Mouse (Mus musculus) CH12F3 (cell line): ENCODE measurements around the gene Cdc27.
"Not testable (repeated sequence)": the region's sequence is repeated elsewhere in the genome, so short reads cannot be mapped to it uniquely, and the experiment has no call there.

Source experiments
- in situ Hi-C: fragments of 300-500 bp; cut with MboI; formaldehyde crosslinking; loops from 2 replicates; pipeline ENCODE4 v1.14.3; 2020; ENCODE audit warnings: low sequenced_read_pairs

Cdc27 gene

DNA sequence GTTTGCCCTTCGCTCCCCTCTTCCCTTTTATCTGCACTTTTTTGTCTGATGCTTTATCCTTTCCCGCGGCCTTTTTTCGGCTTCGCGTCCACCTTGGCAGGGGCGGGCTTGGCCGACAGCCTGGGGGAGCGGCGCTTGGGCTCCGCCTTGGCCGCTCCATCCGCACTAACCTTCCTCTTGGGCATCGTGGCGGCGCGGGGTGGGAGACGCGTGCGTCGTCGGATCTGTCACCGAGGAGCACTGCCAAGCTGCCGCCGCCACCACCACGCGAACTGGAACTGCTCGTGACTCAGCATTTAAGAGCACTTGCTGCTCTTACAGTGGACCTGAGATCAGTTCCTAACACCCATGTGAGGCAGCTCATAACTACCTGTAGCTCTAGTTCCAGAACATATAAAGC lies 21.0 kb upstream of the Cdc27 start:
- in situ Hi-C loops: not testable (repeated sequence)

DNA sequence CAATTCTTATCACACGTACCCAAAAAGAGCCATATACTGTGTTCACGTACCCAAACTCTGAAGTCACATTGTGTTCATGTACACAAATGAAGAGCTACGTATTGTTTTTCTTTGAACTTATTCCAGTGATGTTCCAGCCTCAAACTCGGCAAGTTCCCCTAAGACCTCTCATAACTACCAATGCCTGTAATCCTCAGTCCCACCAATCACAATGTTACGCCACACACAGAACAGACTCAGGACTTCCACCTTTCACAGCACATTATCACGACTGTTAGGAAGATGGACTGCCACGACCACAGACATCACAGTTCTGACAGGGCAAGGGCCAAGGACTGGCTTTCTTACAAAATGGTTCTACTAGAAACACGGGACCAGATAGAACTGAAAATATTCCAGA lies 20.1 kb upstream of the Cdc27 start:
- in situ Hi-C loops: not testable (repeated sequence)

DNA sequence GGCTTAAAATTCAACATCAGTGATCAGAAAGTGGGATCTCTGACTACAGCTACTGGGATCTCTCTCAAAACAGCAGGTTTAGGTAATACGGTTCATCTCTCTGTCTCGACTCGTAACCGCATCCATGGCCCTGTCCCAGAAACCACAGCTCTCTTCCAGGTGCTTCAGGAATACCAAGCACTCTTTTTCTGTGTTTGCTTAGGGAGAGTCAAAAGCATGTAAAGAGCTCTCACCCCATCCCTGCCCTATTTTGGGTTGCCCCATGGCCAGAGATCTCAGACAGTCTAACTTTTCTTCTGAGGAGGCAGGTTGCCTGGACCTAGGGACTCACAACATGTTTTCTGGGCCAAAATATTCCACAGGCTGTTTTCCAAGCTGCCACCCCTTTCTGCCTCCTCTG lies 17.9 kb upstream of the Cdc27 start:
- in situ Hi-C loops: no loop called here

DNA sequence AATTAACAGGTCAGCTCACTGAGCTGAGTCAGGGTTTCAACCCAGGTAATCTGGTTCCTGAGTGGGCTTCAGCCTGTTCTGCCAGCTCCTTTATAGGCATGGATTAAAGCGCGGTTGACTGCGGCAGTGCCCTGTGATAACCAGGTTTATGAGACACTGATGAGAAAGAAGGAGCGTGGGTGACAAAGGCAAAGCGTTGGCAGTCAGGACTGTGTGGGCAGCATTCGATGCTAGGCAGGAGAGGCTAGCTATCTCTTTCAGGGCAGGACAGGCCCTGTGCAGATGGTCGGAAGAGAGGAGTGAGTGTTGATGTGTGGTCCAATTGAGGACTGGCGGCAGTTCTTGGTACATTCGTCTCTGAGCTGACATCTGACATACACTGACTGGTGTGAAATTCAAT lies 17.3 kb upstream of the Cdc27 start:
- in situ Hi-C loops: no loop called here

DNA sequence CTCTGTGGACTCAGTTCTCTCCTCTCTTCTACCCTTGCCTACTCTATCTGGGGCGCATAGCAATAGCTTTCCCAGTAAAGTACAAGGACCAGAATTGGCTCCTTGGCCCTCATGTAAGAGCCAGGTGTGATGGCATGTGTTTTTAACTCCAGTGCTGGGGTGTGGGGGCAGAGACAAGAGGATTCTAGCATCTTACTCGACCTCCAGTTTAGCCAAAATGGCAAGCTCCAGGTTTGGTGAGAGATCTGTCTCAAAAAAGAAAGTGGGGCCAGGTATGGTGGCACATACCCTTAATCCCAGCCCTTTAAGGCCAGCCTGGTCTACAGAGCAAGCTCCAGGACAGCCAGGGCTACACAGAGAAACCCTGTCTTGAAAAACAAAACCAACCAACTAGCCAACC lies 16.4 kb upstream of the Cdc27 start:
- in situ Hi-C loops: no loop called here

DNA sequence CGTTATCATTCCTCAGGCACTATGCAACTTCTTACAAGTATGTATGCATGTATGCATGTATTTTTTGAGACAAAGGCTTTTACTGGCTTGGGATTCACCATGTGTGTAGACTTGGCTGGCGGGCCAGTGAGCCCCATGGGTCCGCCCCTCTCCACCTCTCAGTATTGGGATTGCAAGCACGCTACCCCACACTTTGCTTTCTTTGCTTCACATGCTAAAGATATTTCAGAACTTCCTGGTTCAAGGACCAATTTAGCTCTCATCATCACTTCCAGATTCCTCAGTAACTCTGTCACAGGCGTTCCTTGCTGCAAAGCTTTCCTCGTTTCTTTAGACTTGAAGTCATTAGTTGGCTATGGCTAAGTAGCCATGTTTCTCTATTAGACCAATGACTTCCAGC lies 15.7 kb upstream of the Cdc27 start:
- in situ Hi-C loops: no loop called here

DNA sequence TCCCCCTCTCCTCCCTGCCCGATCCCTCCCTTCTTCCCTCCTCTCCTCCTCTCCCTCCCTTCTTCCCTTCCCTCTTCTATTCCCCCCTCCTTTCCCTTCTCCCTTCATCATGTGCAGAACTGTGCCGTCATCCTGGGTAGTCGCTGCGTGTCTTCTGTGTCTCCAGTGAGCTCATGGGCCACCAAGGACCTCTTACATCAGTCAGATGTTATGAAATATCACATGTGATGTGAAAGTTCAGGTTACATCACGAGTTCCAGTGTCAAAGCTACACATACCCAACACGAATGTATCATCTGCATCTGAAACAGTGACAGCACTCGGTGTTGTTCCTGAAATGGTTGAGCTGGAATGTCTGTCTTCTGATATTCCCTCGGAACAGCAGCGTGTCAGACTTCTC lies 14.8 kb upstream of the Cdc27 start:
- in situ Hi-C loops: no loop called here

DNA sequence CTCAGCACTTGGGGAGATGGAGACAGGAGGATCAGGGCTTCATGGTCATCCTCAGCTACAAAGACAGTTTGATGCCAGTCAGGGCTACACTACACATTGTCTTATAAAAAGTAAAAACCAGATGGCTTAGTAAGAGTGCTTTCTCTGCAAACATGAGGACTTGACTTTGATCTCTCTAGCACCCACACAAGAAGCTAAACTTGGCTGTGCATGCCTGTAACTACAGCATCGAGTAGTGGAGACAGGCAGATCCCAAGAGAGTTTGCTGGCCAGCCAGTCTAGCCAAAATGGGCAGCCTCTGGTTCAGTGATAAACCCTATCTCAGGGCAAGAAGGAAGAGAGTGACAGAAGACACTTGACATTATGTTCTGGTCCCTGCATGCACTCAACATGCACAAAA lies 13.1 kb upstream of the Cdc27 start:
- in situ Hi-C loops: no loop called here

DNA sequence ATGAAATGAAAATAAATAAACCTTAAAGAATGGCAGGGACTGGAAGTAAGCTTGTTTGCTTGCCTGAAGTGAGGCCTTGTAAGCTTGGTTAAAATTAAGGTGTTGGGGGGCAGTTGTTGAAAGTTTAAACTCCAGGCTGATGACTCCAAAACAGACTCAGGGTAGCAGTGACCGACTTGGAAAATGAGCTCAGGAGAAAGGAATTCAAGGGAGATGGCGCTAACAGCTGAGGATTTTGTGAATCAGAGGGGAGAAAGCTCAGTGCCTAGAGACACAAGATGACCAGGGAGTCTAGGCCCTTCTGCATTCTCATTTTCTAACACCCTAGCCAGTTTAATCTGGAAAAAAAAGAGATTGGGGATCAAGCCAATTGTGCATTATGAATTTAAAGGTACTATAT lies 10.6 kb upstream of the Cdc27 start:
- in situ Hi-C loops: no loop called here

DNA sequence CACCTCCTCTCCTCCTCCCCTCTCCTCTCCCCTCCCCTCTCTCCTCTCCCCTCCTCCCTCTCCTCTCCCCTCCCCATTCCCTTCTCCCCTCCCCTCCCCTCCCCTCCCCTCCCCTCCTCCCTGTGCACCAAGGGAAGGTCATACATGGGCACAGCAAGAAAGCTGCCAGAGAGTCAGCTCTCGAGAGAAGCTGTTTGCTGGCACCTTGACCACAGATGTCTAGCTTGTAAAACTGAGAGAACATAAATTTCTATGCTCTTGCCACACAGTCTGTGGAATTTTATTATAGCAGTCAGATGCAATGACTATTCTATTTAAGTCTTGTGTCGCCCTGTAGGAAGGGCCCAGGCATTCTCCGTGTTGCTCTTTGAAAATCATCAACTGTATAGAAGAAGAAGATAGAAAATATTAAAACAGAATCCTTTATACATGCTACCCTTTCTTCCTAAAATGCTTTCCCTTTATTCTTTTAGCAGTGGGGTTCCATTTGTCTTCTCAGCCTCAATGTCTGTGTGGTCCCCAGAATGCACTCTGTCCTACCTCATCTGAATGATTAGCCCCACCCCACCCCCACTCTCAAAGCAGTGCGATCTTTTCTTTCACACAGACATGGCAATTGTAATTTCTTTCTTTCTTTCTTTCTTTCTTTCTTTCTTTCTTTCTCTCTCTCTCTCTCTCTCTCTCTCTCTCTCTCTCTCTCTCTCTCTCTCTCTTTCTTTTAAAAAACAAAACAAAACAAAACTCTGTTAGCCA lies 8.4 kb upstream of the Cdc27 start:
- in situ Hi-C loops: no loop called here

DNA sequence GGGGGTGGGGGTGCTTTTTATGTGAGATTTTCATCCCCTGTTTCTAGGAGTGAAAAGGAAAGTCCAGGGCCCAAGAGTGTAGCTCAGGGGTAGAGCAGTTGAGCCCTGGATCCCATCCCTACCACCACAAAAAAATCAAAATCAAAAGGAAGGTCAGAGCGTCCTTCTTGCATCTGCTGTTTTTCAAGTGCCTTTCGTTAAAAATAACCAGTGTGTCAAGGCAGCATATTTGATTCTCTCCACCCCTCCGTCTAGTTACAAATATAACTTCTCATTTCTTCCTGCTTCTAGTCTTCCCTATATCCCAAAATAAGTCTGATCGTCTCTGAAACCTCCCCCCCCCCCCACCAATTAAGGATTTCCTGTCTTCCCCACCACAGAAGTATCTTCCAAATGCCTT lies 7.6 kb upstream of the Cdc27 start:
- in situ Hi-C loops: no loop called here

DNA sequence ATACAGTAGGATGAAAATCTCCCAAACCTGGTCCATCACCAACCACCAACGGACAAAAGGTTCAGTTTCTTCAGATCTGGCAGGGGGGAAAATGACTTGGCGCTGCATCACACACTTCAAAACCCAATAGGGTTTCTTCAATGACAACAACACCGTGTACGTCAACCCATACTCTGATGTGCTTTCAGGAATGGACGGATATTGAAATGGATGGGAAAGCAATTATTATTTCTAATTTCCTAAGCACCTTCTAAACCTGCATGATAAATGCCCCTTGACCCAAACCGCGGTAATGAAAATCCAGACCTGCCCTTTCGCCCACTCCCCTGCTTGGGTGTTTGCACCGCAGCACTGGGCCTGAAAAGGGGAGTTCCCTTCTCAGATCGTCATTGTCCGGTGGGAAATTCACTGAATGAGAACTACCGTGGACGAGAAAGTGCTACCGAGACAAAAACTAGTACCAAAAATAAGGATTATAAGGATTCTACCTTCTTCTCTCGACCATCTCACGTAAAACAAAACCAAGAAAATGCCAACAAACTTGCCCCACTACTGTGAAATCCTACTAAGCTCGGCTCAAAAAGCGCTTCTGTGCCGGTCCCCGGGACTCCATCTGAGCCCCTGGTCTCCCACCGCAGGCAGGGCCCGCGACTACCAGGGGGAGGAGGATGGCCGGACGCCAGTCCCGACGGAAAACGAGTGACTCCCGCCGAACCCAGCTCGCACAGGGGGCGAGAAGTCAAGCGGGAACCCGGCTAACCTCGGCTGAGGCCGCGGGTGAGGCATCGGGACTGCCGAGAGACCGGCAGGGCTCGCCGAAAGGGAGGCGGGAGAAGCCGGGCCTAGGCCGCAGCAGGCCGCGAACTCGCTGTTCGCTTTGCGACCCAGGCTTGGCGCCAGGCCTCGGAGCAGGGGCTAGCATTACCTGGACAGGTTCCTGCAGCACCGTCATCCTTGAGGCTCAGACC lies 698 bp downstream of the Cdc27 start:
- in situ Hi-C loops: no loop called here

DNA sequence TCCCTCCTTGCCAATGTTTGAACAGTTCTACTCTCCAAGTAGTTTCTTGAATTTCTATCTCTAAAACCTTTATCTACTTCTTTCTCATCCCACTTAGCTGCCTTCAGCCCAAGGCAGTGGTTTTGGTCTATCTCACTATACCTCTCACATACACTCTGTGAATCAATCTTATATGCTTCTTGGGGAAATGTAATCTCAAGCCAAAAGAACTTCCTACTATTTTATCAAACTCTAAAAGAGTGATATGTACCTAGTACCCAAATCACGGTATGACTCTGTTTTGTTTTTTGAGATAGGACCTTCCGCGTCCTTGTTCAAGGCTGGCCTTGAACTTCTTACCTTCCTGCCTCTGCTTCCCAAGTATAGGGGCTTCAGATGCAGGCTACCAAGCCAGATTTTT lies 2.9 kb downstream of the Cdc27 start:
- in situ Hi-C loops: no loop called here

DNA sequence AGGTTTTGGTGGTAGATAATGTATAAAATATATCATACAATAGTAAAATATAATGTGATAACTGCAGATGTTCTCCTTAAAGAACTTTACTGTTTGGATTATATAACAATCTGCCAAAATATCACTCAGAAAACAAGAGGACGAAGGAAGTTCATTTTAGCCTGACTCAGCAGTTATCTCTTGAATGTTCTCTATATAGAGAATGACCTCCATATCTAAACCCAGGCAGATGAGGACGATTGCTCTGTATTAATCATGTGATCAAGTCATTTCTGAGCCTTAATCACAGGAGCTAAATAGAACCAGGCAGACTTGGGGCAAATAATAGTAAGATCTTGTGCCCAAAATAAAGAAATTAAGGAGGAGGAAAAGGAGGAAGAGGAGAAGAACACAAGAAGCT lies 5.9 kb downstream of the Cdc27 start:
- in situ Hi-C loops: no loop called here

DNA sequence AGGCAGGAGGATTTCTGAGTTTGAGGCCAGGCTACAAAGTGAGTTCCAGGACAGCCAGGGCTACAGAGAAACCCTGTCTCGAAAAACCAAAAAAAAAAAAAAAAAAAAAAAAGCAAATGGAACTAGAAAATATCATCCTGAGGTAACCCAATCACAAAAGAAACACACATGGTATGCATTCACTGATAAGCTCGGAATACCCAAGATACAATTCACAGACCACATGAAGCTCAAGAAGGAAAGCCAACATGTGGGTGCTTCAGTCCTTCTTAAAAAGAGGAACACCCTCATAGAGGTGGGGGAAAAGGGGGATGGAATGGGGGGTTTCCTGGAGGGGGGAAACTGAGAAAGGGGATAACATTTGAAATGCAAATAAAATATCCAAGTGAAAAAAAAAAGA lies 7.1 kb downstream of the Cdc27 start:
- in situ Hi-C loops: not testable (repeated sequence)

DNA sequence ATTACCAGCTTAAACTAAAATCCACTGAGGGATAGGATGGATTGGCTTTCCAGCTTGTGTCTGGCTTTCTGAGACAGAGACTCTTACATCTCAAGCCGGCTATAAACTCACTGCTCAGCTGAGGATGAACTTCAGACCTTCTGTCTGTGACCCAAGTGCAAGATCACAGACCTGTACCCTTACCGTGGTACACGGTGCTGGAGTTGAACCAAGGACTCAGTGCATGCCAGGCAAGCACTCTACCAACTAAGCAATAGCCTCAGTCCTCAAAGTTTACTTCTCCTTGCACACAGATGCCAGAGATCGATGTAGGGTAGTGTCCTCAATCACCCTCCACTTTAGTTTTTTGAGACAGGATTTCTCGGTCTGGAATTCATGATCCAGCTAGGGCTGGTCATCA lies 10.6 kb downstream of the Cdc27 start:
- in situ Hi-C loops: no loop called here

DNA sequence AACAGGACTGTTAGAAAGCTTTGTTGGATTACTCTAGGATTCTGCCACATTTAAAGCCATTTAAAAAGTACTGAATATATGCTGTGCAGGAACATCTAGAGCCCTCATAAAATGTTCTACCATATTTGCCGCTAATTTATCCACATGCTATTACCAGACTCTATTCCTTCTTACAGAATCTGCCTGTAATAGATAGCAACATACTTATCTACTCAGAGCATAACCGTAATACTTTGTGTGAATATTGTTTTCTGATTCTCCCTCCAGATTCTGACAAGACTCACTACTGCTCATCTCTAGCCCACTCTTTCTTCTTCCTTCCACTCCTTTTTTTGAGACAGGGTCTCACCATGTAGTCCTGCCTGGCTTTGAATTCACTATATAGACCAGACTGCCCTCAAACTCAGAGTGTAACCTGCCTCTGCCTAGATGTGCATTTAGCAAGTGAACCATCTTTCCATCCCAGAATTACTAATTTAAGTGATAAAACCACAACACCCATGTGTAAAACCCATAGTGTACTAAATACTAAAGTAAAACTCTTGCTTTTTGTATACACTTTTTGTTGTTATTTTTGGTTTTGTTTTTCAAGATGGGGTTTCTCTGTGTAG lies 12.4 kb downstream of the Cdc27 start:
- in situ Hi-C loops: no loop called here

DNA sequence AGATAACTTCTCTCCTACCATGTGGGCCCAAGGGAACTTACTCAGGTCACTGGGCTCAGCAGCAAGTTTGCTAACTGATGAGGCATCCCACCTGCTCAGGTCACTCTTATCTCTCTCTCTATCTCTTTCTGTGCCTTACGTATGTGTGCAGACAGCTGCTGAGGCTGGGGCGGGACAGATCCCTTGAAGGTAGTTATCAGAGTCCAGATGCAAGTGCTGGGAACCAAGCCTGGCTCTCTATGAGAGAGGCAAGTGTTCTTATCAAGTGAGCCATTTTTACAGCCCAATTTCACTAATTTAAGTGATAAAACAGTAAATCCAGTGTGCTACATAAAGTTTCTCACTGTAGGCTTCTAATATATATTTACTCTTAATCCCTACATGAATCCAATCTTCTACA lies 13.6 kb downstream of the Cdc27 start:
- in situ Hi-C loops: no loop called here

DNA sequence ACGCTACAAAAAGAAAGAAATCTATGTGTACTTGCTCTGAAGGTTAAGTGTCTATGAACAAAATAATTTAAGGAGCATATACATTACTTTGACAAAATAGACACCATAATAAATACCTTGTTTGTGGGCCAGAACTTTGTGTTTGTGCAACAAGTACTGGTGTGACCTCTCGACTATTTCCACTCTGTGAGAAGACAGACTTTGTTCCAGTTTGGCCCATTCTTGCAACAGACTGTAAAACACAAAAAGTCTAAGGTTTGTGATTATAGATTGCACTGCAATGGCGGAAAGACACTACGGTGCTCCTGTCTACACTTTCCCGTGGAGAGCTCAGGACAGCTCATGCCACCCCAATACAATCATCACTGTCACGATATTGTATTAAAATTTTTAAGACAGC lies 24.5 kb downstream of the Cdc27 start:
- in situ Hi-C loops: no loop called here

DNA sequence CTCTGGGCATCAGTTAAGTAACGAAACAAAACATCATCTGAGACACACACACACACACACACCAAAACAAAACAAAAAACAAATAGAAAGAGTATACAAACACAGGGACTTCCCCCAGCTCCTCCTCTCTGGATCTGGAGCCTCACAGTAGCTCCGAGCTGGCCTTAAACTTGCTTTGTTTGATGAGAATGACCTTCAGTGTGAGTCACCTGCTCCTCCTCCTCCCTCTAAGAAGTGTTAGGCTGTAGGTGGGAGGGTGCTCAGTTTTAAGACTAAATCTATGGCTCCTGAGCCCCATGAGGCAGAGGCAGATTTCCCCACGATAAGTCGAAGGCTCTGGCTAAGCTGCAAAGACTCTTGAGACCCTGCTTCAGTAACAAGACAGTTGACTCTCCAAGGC lies 38.0 kb downstream of the Cdc27 start:
- in situ Hi-C loops: no loop called here

DNA sequence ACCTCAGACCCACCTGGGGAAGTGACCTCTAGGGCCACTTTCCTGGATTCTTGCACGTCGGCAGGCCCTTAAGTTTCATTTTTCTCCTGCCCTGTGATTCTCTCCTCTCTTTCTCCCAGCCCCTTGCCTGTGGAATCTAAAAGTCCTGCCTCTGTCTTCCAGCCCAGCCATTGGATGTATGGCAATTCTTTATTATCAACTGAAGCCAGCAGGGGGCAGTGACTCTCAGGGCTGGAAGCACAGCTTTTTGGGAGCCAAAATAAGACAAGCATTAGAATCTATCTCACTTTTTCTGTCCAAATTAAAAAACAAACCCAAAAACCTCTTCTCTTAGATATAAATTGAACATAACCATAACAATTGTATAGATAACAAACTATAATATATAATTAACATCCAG lies 39.8 kb downstream of the Cdc27 start:
- in situ Hi-C loops: no loop called here

DNA sequence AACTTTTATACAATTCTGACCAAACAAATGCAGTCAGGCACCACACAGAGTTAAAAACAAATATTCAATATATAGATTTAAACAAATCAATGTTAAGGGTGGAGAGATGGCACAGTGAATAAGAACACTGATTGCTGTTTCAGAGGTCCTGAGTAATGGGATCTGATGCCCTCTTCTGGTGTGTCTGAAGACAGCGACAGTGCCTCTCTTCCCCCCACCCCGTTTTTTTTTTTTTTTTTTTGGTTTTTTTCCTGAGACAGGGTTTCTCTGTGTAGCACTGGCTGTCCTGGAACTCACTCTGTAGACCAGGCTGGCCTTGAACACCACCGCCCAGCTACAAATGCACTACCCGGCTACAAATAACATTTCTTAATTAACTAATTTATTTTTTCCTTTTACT lies 42.0 kb downstream of the Cdc27 start:
- in situ Hi-C loops: no loop called here
